8 mouse cellular contexts compared by ENCODE assay signal in genomic region chr17:33781124-33781977, GRCm38 (mm10). TPM values are rescaled to one million over a fixed set of nuclear protein-coding genes. Genes with fewer than 3 reads are reported as not detected.
A peak's percentile ranks its signal among the peaks of the same experiment; 100 is the strongest.
DNase-seq lines count a peak whose midpoint lies in the region; ATAC-seq and TF ChIP-seq lines count a peak whose summit lies in the region.

Gene Angptl4 (minus strand): TSS chr17:33781830.

- no peak for TF ChIP-seq EP300 in MEL (IDR thresholded peaks at IDR 0.05; ENCODE audit: low read depth in 1 of 2, low read length in 2 of 2)

- peak within 1 kb of the TSS; percentile 86 for H3K9ac ChIP-seq in MEL (ENCODE audit: control insufficient read depth, low read depth, low read length, poor library complexity, severe bottlenecking)
- H3K9ac ChIP-seq in hindbrain, embryonic 12.5 days, result peak within 1 kb of the TSS; percentile 64

- H3K4me1 ChIP-seq in MEL (ENCODE audit: control insufficient read depth in 1 of 2, insufficient read depth in 2 of 2, low read length in 2 of 2), result peaks cover 0 to 25% of the 10 kb centered on the region in 2 experiments; a peak in 2 of 4 replicates
- H3K4me1 ChIP-seq in hindbrain, embryonic 12.5 days, result peaks cover 23% of the 10 kb centered on the region

- H3K27ac ChIP-seq in MEL (ENCODE audit: control insufficient read depth, low read depth, low read length), result peak within 1 kb of the TSS; percentile 82
- H3K27ac ChIP-seq in hindbrain, embryonic 12.5 days, result peak within 1 kb of the TSS; percentile 49

- H3K9me3 ChIP-seq in MEL (replicated peaks; ENCODE audit: insufficient read depth, low read length), result no peaks in the 10 kb centered on the region
- H3K9me3 ChIP-seq in hindbrain, embryonic 12.5 days (replicated peaks), result no peaks in the 10 kb centered on the region

- DNase-seq in MEL (ENCODE audit: low read depth, low spot score), result peak; percentile 87
- peak; percentile 55 for DNase-seq in c-Kit-positive CD71-positive TER-119-positive erythroid progenitor cells, embryonic 14.5 days (ENCODE audit: low spot score)
- peak; percentile 20 to 29 for DNase-seq in frontal cortex, postnatal 10 days (ENCODE audit: low spot score in 2 of 2)
- peak; percentile 33 to 34 for DNase-seq in layer of hippocampus, postnatal 25 days (ENCODE audit: extremely low spot score in 1 of 2, low spot score in 1 of 2)
- peak; percentile 88 for DNase-seq in lung, postnatal 36 days
- DNase-seq in right cerebral cortex, adult 18-20 months, result peak; percentile 54
- peak; percentile 67 for DNase-seq in urinary bladder, postnatal 14 days (ENCODE audit: low spot score)

- H3K79me2 ChIP-seq in MEL (ENCODE audit: control insufficient read depth, insufficient read depth, low read length, poor library complexity), result no peaks in the 10 kb centered on the region; the same call in 1 of the 2 replicates

- peak within 1 kb of the TSS; percentile 74 to 82 for H3K4me3 ChIP-seq in MEL (ENCODE audit: control insufficient read depth in 1 of 2, insufficient read depth in 1 of 2, low read depth in 2 of 2, low read length in 2 of 2)
- H3K4me3 ChIP-seq in hindbrain, embryonic 12.5 days, result peak within 1 kb of the TSS; percentile 44

- no peak for TF ChIP-seq CTCF in MEL (IDR thresholded peaks at IDR 0.05 in 2 of 3, conservative IDR thresholded peaks at IDR 0.05 in 1 of 3; ENCODE audit: control insufficient read depth in 1 of 3, insufficient read depth in 1 of 3, low read depth in 2 of 3, low read length in 3 of 3, poor library complexity in 1 of 3, severe bottlenecking in 1 of 3)

- peak; percentile 80 for ATAC-seq in hindbrain, embryonic 12.5 days (ENCODE audit: low FRiP score)

- H3K27me3 ChIP-seq in MEL (ENCODE audit: control insufficient read depth in 1 of 2, insufficient read depth in 2 of 2, low read length in 2 of 2), result no peaks in the 10 kb centered on the region
- no peaks in the 10 kb centered on the region for H3K27me3 ChIP-seq in hindbrain, embryonic 12.5 days

- under 1% methylated on average over 50 of the region's 50 CpGs for WGBS in hindbrain, embryonic 12.5 days

- H3K4me2 ChIP-seq in hindbrain, embryonic 12.5 days (replicated peaks), result peak within 1 kb of the TSS; percentile 80

- peaks cover 0 to 14% of the 10 kb centered on the region in 2 experiments; a peak in 2 of 4 replicates for H3K36me3 ChIP-seq in MEL (ENCODE audit: control insufficient read depth in 1 of 2, insufficient read depth in 2 of 2, low read length in 2 of 2)
- no peaks in the 10 kb centered on the region for H3K36me3 ChIP-seq in hindbrain, embryonic 12.5 days

- TF ChIP-seq POLR2A in MEL (IDR thresholded peaks at IDR 0.05; ENCODE audit: control insufficient read depth in 1 of 2, insufficient read depth in 1 of 2, low read depth in 1 of 2, low read length in 2 of 2, poor library complexity in 1 of 2), result peak in 1 of 2 experiments; percentile 76

- TF ChIP-seq RAD21 in MEL (IDR thresholded peaks at IDR 0.05; ENCODE audit: low read depth, low read length), result no peak

TF ChIP-seq in MEL, 35 proteins besides CTCF, POLR2A, EP300 and RAD21:
- TF ChIP-seq RCOR1 (IDR thresholded peaks at IDR 0.05; ENCODE audit: low read depth, low read length) (no peak), POLR2AphosphoS2 (IDR thresholded peaks at IDR 0.05; ENCODE audit: low read length) (peak; percentile 58; the same call in 1 of the 2 replicates), UBTF (IDR thresholded peaks at IDR 0.05; ENCODE audit: borderline replicate concordance, insufficient read depth, low read depth, low read length) (0 out of 2 replicates have a peak, but pooled peaks have one; percentile 42), CHD1 (IDR thresholded peaks at IDR 0.05; ENCODE audit: low read depth, low read length) (no peak), NRF1 (IDR thresholded peaks at IDR 0.05; ENCODE audit: insufficient read depth, low read depth, low read length, poor library complexity, severe bottlenecking) (peak; percentile 37; the same call in 1 of the 2 replicates), MAZ (IDR thresholded peaks at IDR 0.05; ENCODE audit: low read depth, low read length) (peak; percentile 64), HCFC1 (IDR thresholded peaks at IDR 0.05; ENCODE audit: low read depth, low read length) (0 out of 2 replicates have a peak, but pooled peaks have one; percentile 30), MAX (IDR thresholded peaks at IDR 0.05; ENCODE audit: low read length) (peak; percentile 96), USF2 (IDR thresholded peaks at IDR 0.05; ENCODE audit: borderline replicate concordance in 1 of 2, insufficient read depth in 1 of 2, low read depth in 1 of 2, low read length in 2 of 2) (no peak), MYC (IDR thresholded peaks at IDR 0.05; ENCODE audit: low read depth, low read length) (peak; percentile 93), SIN3A (IDR thresholded peaks at IDR 0.05; ENCODE audit: low read length) (peak; percentile 73), TBP (IDR thresholded peaks at IDR 0.05; ENCODE audit: low read depth, low read length) (peak; percentile 86), ZMIZ1 (IDR thresholded peaks at IDR 0.05; ENCODE audit: low read depth, low read length) (peak; percentile 82), NELFE (IDR thresholded peaks at IDR 0.05; ENCODE audit: low read depth, low read length) (peak; percentile 60), MXI1 (IDR thresholded peaks at IDR 0.05; ENCODE audit: low read depth, low read length) (peak; percentile 97)

RNA-seq across cellular contexts. Expression of gene Angptl4, which starts in this region (rescaled TPM):
- total RNA-seq in MEL (2012; rRNA removed), result 11.7 and 13.5 TPM in 2 replicates
- polyA plus RNA-seq in MEL (2012; ENCODE audit: insufficient read depth in 1 of 2, insufficient read length in 2 of 2, low read depth in 1 of 2, low replicate concordance in 2 of 2, missing spikeins in 1 of 2), result 10 to 100 TPM in 1 of 2 experiments, not detected in 1; 15.8 TPM
- 25.6 and 26.8 TPM in 2 replicates for polyA plus RNA-seq in hindbrain, embryonic 12.5 days (2016; fragmentation: Nextera tagmentation; extraction: Ambion mirVana)
- total RNA-seq in layer of hippocampus, postnatal 25 days (2021), result 1 to 10 TPM; 3.8 to 4.0 TPM

Comparison
In these comparisons a context has a peak if more than half of its experiments do, and no peak if none do; other contexts are left out.
1. Peak in every context shown above with its lines: DNase-seq, ATAC-seq, H3K4me3 ChIP-seq and H3K27ac ChIP-seq.
2. DNase-seq: peak in every context shown above with its lines; median percentile 88 in lung, postnatal 36 days; 87 in MEL; 67 in urinary bladder, postnatal 14 days; 55 in c-Kit-positive CD71-positive TER-119-positive erythroid progenitor cells, embryonic 14.5 days; 54 in right cerebral cortex, adult 18-20 months; 34 in layer of hippocampus, postnatal 25 days; 24 in frontal cortex, postnatal 10 days.